Mouse (Mus musculus): Measurements from ENCODE around the gene Rreb1. TPM values are rescaled to one million over a fixed set of nuclear protein-coding genes. Genes with fewer than 3 reads are reported as not detected.

The Rreb1 gene
- polyA plus RNA-seq, 1 experiment from 2014 or later = 14.5 TPM

DNA sequence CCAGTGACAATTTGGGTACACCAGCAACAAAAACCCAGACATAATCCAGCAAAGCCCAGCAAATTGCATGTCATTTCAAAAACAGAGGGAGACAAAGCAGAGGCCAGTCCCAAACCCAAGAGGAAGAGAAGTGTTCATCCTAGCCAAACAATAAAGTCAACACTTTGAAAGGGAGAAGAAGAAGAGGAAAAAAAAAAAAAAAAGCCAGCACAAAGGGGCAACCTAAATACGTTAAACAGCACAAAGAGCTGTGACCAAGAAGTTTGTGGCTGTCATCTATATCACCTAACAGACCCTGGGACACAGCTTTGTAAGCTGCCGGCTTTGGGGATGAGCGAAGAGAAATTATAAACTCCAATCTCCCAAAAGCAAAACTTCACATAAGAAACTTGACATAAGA lies 17.8 kb upstream of the Rreb1 start:
- Histone ChIP-seq H3K9me3 (replicated peaks) (no peaks in the 10 kb centered on the region), H3K9ac (no peak overlapping the region), H3K4me1 (peaks cover 12% of the 10 kb centered on the region), H3K27me3 (no peaks in the 10 kb centered on the region), H3K4me3 (replicated peaks) (no peak overlapping the region), H3K4me2 (no peak overlapping the region), H3K36me3 (no peaks in the 10 kb centered on the region), H3K27ac (no peak overlapping the region)
- 81% methylated on average over 3 of the region's 3 CpGs for WGBS
- ATAC-seq (replicated peaks; ENCODE audit: low FRiP score) = no peak

DNA sequence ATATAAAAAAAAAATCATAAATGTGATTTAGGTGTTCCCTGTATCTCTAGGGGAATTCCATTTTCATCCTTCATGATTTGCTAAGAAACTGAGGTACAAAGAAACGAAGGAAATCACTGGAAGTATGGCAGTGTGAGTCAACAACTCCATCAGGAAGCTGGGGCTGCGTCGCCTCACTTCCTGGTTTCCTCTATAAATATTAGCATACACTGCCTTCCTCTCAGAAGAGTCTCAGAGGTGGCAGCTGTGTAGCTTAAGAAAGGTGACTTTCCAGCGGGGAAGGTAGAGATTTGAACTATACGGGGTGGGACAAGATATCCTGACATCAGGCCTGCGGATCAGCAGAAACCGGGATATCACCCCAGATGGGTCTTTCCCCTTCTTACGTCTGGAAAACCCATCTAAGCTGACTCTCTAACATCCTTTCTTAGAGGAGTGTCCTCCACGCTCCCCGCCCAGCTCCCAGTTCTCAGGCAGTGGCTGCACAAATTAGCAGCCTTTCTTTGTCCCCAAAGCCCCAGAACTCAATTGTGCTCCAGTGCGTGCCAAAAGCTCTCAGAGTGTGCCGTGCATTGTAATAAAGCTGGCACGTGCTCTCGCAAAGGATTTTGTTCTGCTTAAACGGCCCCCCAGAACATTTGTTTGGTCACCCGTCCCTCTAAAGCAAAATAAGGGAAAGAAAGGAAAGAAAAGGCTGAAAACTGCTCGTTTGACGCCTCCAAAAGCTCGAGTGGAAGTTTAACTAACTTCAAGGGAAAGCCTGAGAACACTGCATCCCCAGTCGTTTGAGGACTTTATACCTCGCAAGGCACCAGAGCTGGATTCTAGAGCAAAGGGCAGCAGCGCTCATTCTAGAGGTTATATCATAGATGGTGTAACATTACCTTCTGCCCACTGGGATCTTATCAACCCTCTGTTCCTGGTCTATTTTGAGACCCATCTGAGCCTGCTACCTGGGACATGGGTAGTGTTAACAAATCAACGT lies 17.0 kb upstream of the Rreb1 start:
- H3K4me1 ChIP-seq = peaks cover 12% of the 10 kb centered on the region
- H3K9ac ChIP-seq = no peak overlapping the region
- H3K4me2 ChIP-seq = peak overlapping the region; percentile 20
- H3K9me3 ChIP-seq (replicated peaks) = no peaks in the 10 kb centered on the region
- H3K27ac ChIP-seq = peak overlapping the region; percentile 49; the same call in 1 of the 2 replicates
- WGBS = 34% methylated on average over 23 of the region's 23 CpGs
- no peaks in the 10 kb centered on the region for H3K36me3 ChIP-seq
- no peak overlapping the region for H3K4me3 ChIP-seq (replicated peaks)
- H3K27me3 ChIP-seq = no peaks in the 10 kb centered on the region
- ATAC-seq (replicated peaks; ENCODE audit: low FRiP score) = 0 out of 2 replicates have a peak, but pooled peaks have one; percentile 60

DNA sequence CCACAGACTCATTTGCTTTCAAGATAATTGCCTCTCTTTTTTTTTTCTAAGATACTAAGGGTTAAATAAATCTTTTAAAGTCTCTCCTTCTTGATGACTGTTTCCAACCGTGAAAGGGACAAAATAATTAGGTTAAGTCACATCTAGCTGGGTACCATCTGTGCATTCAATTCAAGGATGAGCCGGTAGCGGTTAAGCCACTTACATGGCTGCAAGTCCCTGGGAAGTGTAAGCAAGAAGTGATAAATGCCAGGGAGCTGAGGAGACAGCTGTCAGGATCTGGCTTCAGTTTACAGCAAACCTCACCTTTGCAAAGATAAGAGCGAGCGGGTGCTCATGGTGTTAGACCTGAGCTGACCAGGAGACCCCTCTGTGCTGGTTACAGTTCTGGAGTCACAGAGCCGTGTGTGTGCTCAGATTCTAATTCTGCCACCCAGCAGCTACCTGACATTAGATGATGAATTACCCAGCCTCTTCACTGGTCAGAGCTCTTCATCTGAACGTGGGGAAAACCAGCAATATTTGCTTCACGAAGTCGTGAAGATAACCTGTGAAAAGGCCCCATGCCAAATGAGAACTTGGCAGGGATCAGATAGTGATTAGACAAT lies 14.3 kb upstream of the Rreb1 start:
- Histone ChIP-seq H3K4me3 (replicated peaks) (no peak overlapping the region), H3K9me3 (replicated peaks) (no peaks in the 10 kb centered on the region), H3K27me3 (no peaks in the 10 kb centered on the region), H3K4me1 (peaks cover 12% of the 10 kb centered on the region), H3K4me2 (no peak overlapping the region), H3K27ac (no peak overlapping the region), H3K36me3 (no peaks in the 10 kb centered on the region), H3K9ac (no peak overlapping the region)
- 73% methylated on average over 9 of the region's 9 CpGs for WGBS
- no peak for ATAC-seq (replicated peaks; ENCODE audit: low FRiP score)

DNA sequence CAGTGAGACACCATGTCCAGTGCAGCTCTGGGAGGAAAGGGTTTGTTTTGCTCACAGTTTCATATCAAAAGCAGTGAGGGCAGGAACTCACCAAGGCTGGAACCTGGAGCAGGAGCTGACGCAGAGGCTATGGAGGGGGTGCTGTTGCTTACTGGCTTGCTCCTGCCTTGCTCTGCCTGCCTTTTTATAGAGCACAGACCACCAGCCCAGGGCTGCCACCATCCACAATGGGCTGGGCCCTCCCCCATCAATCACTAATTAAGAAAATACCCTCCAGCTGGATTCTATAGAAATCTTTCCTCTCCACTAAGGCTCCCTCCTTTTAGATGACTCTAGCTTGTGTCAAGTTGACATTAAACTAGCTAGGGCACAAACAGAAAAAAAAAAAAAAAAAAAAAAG lies 8.4 kb upstream of the Rreb1 start:
- Histone ChIP-seq H3K36me3 (no peaks in the 10 kb centered on the region), H3K4me3 (replicated peaks) (no peak overlapping the region), H3K27me3 (no peaks in the 10 kb centered on the region), H3K4me2 (no peak overlapping the region), H3K27ac (no peak overlapping the region), H3K4me1 (no peaks in the 10 kb centered on the region), H3K9me3 (replicated peaks) (no peaks in the 10 kb centered on the region), H3K9ac (no peak overlapping the region)
- 35% methylated on average over 1 of the region's 1 CpGs for WGBS
- no peak for ATAC-seq (replicated peaks; ENCODE audit: low FRiP score)

DNA sequence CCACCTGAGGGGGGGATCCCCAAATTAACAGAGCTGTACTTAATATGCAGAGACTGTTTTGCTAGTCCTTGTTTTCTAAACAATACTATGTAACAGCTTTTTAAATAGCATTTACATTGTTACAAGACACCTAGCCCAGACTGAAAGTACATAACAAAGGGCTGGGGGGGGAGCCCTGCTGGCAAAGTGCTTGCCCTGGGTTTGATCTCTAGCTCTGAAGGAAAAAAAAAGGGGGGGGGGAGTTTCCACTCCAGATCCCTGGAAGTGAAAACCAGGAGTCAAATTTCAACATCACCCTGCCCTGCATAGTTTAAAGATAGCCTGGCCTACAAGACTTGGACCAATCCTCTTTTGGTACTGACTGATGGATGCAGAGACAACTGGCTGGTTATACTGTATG lies 4.7 kb upstream of the Rreb1 start:
- H3K4me1 ChIP-seq = peaks cover 9% of the 10 kb centered on the region
- peaks cover 8% of the 10 kb centered on the region; the same call in 1 of the 2 replicates for H3K27me3 ChIP-seq
- no peak overlapping the region for H3K4me3 ChIP-seq (replicated peaks)
- H3K27ac ChIP-seq = no peak overlapping the region
- H3K36me3 ChIP-seq = no peaks in the 10 kb centered on the region
- no peaks in the 10 kb centered on the region for H3K9me3 ChIP-seq (replicated peaks)
- H3K4me2 ChIP-seq = no peak overlapping the region
- no peak for ATAC-seq (replicated peaks; ENCODE audit: low FRiP score)
- H3K9ac ChIP-seq = no peak overlapping the region

DNA sequence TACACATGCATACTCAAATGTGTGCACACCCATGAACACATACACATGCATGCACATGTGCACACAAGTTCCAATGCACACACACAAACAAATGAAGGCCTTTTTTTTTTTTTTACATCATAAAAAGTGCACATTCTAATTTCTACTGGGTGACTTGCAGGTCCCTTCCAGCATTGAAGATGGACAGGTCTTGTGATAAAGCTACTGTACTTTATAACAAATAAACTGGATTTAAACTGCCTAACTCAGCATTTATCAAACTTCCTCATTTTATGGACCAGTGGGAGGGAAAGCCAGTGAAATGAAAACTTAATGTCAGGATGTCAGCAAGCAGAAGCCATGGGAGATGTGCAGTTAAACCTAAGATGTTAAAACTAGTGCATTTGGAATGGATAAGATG lies 1.5 kb upstream of the Rreb1 start:
- no peaks in the 10 kb centered on the region for H3K36me3 ChIP-seq
- H3K9ac ChIP-seq = no peak overlapping the region
- ATAC-seq (replicated peaks; ENCODE audit: low FRiP score) = no peak
- H3K9me3 ChIP-seq (replicated peaks) = no peaks in the 10 kb centered on the region
- peaks cover 13% of the 10 kb centered on the region; the same call in 1 of the 2 replicates for H3K27me3 ChIP-seq
- H3K4me1 ChIP-seq = peaks cover 22% of the 10 kb centered on the region
- no peak overlapping the region for H3K4me3 ChIP-seq (replicated peaks)
- no peak overlapping the region for H3K4me2 ChIP-seq
- H3K27ac ChIP-seq = no peak overlapping the region

DNA sequence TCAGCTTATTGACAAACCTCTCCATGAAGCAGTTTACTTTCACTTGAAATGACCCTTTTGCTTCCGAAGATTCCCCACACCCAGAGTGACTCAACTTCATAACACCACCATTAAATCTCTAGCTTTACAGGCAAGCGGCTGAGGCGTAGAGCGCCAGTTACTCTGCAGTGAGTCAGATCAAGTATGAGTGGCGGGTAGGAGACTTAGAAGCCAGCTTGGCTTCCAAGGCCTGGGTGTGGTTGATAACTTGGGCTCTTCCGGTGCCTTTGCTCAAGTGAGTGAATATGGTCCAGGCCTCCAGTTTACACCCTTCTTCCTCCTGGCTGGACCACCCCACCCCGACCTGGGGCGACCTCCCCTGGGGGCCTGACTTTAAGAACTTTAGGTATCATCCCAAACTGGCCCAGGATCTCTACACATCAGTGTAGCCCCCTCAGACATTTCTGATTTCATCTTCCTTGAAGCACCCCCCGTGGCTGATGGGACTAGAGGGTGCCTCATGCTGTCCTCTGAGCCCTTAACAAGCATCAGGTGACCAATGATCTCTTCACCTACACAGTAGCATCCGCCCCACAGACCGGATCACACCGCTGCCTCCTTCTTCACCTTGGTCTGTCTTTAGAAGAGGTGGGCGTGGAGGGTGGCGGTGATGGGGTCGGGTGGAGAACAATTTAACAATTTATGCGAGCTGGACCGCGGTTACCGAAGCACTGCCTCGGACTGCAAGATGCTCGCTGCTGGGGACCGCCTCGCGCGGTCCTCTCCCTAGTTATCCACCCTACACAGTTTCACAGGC lies 651 bp upstream of the Rreb1 start:
- 20% methylated on average over 25 of the region's 25 CpGs for WGBS
- peaks cover 22% of the 10 kb centered on the region for H3K4me1 ChIP-seq
- H3K36me3 ChIP-seq = no peaks in the 10 kb centered on the region
- peaks cover 13% of the 10 kb centered on the region; the same call in 1 of the 2 replicates for H3K27me3 ChIP-seq
- H3K9ac ChIP-seq = peak overlapping the region; percentile 57
- no peak overlapping the region for H3K27ac ChIP-seq
- H3K4me3 ChIP-seq (replicated peaks) = peak overlapping the region; percentile 59
- 0 out of 2 replicates have a peak, but pooled peaks have one; percentile 16 for ATAC-seq (replicated peaks; ENCODE audit: low FRiP score)
- no peaks in the 10 kb centered on the region for H3K9me3 ChIP-seq (replicated peaks)
- H3K4me2 ChIP-seq = peak overlapping the region; percentile 100

DNA sequence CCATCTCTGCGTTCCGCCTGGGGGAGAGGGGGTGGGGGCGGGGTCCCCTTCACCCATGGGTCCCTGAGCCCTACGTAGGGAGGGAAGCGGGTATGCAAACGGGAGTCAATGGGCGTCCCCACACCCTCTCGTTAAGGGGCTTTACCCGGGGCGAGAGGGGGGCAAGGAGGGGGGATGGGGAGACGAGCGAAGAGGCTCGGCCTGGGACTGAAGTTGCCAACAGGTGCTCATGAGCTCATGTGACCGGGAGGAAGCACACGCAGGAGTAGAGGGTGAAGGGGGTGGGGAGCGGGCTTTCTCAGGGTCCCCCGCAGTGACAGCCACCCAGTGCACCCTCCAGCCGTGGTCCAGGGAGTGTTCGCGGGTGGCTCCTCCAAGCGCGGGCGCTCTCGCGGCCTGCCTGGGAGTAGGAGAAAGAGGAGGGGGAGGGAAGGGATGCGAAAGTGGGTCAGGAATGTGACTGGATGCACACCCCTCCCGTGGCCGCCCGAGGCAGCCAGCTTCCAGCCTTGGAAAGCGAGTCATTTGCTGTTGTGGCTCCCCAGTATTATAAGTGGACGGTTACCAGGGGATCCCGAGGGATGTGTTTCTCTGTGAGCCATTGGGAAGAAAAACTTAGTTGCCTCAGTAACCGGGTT lies 513 bp downstream of the Rreb1 start:
- Histone ChIP-seq H3K4me3 (replicated peaks) (peak overlapping the region; percentile 59), H3K9ac (peak overlapping the region; percentile 57), H3K27ac (0 out of 2 replicates have a peak overlapping the region, but pooled peaks have one; percentile 13), H3K4me2 (peak overlapping the region; percentile 100), H3K36me3 (no peaks in the 10 kb centered on the region), H3K4me1 (peaks cover 22% of the 10 kb centered on the region), H3K27me3 (peaks cover 13% of the 10 kb centered on the region; the same call in 1 of the 2 replicates), H3K9me3 (replicated peaks) (no peaks in the 10 kb centered on the region)
- peak; percentile 60 for ATAC-seq (replicated peaks; ENCODE audit: low FRiP score)
- under 1% methylated on average over 33 of the region's 33 CpGs for WGBS

DNA sequence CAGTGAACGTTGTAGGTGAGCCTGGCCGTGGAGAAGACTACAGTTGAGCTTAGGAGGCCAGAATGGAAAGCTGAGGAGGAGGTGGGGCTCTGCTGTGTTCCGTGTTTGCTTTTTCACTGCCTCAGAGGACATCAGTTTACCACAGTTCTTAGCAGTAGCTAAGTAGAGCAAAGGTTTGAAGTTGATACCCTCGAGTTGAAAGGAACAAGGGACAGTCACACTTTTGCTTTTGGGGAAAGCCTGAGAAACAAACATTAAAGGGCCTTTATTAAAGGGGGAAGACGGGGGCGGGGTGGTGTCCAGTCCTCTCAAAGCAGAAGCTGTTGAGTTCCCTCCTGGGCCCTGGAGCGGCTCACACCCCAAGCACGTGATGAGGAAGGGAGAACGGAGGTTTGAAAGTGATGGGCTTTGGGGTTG lies 1.1 kb downstream of the Rreb1 start:
- Histone ChIP-seq H3K4me1 (peaks cover 22% of the 10 kb centered on the region), H3K4me2 (peak overlapping the region; percentile 100), H3K9ac (peak overlapping the region; percentile 57; the same call in 1 of the 2 replicates), H3K36me3 (no peaks in the 10 kb centered on the region), H3K9me3 (replicated peaks) (no peaks in the 10 kb centered on the region), H3K27ac (0 out of 2 replicates have a peak overlapping the region, but pooled peaks have one; percentile 13), H3K4me3 (replicated peaks) (peak overlapping the region; percentile 59), H3K27me3 (peaks cover 13% of the 10 kb centered on the region; the same call in 1 of the 2 replicates)
- peak; percentile 33; the same call in 1 of the 2 replicates for ATAC-seq (replicated peaks; ENCODE audit: low FRiP score)
- 4% methylated on average over 9 of the region's 9 CpGs for WGBS

DNA sequence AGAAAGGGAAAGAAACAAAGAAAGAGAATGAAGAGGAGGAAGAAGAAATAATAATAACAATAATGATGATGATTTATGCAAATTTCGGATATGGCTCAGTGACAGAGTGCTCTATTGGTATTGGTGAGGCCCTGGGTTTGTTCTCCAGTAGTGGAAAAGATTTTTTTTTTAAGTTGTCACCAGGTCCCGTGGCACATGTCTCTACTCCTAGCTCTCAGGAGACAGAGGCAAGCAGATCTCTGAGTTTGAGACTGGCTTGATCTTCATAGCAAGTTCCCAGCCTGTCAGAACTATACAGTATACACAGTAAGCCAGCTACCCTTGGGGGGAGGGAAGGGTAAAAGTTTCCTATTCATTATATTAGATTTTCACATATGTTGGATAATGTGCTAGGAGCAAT lies 3.4 kb downstream of the Rreb1 start:
- no peak overlapping the region for H3K4me3 ChIP-seq (replicated peaks)
- no peaks in the 10 kb centered on the region for H3K36me3 ChIP-seq
- no peak overlapping the region for H3K4me2 ChIP-seq
- peaks cover 13% of the 10 kb centered on the region; the same call in 1 of the 2 replicates for H3K27me3 ChIP-seq
- no peak overlapping the region for H3K27ac ChIP-seq
- no peak overlapping the region for H3K9ac ChIP-seq
- H3K9me3 ChIP-seq (replicated peaks) = no peaks in the 10 kb centered on the region
- WGBS = 78% methylated on average over 2 of the region's 2 CpGs
- peaks cover 22% of the 10 kb centered on the region for H3K4me1 ChIP-seq
- ATAC-seq (replicated peaks; ENCODE audit: low FRiP score) = no peak

DNA sequence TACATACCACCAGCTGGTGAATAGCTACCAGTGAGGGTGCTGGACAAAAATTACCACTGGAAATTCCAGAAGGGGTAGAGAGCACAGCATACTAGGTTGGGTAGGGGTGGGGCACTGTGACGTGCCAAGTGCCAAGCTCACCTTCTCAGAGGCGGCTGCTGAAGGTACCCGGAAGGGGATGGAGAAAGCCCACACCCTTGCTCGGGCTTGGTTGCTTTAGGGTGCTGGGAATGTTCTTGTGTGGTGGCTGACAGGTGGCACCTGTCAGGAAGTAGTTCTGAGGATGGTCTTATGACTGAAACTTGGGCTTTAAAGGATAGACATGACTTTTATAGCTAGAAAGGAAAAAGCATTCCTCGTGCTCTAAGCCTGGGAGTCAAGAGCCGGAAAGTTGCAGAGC lies 3.9 kb downstream of the Rreb1 start:
- no peaks in the 10 kb centered on the region for H3K9me3 ChIP-seq (replicated peaks)
- no peak for ATAC-seq (replicated peaks; ENCODE audit: low FRiP score)
- no peak overlapping the region for H3K4me3 ChIP-seq (replicated peaks)
- no peaks in the 10 kb centered on the region for H3K36me3 ChIP-seq
- H3K9ac ChIP-seq = no peak overlapping the region
- 83% methylated on average over 6 of the region's 6 CpGs for WGBS
- no peak overlapping the region for H3K4me2 ChIP-seq
- H3K27ac ChIP-seq = no peak overlapping the region
- peaks cover 13% of the 10 kb centered on the region; the same call in 1 of the 2 replicates for H3K27me3 ChIP-seq
- peaks cover 22% of the 10 kb centered on the region for H3K4me1 ChIP-seq
